Mouse (Mus musculus): Measurements from ENCODE around the gene Gng5. TPM values are rescaled to one million over a fixed set of nuclear protein-coding genes. Genes with fewer than 3 reads are reported as not detected.

Gene Gng5
- polyA plus RNA-seq (2012; rRNA removed) = 358 and 374 TPM in 2 replicates

- no peak; the same call in 1 of the 2 replicates for TF ChIP-seq CTCF (IDR thresholded peaks at IDR 0.05; ENCODE audit: borderline replicate concordance, control insufficient read depth, extremely low read depth, insufficient read depth, low read length, poor library complexity)
- TF ChIP-seq POLR2A (IDR thresholded peaks at IDR 0.05; ENCODE audit: control insufficient read depth, extremely low read depth, insufficient read depth, low read length, poor library complexity) = peak; percentile 86
- under 1% methylated on average over 69 of the region's 88 CpGs for WGBS
- Histone ChIP-seq H3K4me1 (replicated peaks; ENCODE audit: control insufficient read depth, insufficient read depth, low read length) (peaks cover 8% of the 10 kb centered on the region), H3K27ac (ENCODE audit: control insufficient read depth, insufficient read depth, low read length) (peak within 1 kb of the TSS; percentile 75), H3K4me3 (ENCODE audit: control insufficient read depth, insufficient read depth, low read length) (peak within 1 kb of the TSS; percentile 100), H3K36me3 (ENCODE audit: control insufficient read depth, insufficient read depth, low read length) (peaks cover 14% of the 10 kb centered on the region), H3K27me3 (ENCODE audit: control insufficient read depth, insufficient read depth, low read length) (no peaks in the 10 kb centered on the region)
- peak; percentile 90 for DNase-seq
Measured at GRCm38 (mm10) chr3:146499431-146500002, at the start of gene Gng5, which contains the start of gene Spata1. Gene Gng5 (plus strand): TSS chr3:146499807. Gene Spata1 (minus strand): TSS chr3:146499753.

DNA sequence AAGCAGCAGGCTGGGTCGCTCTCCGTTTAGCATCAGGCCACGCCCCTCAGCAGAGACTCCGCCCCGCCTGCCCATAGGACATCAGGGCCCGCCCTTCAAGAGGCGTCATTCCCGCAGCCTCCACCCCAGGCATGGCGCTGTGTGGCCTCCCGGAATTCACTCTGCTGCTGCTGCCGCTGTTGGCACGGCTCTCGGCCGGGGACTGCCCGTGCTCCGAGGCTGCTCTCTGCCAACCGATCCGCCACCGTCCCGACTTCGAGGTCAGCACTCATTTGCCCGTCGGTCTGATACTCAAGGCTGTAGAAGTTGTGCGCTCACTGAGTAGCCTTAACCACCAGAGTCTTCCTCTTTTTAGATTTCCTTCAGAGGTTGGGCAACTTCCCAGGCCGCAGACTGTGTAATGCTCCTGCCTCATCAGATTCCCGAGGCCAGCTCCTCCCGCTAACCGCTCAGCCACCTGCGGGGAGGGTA lies 49.2 kb upstream of the Gng5 start:
- WGBS = under 1% methylated on average over 29 of the region's 29 CpGs
- peak; percentile 94 for DNase-seq
- Histone ChIP-seq H3K27me3 (ENCODE audit: control insufficient read depth, insufficient read depth, low read length) (no peaks in the 10 kb centered on the region), H3K4me1 (replicated peaks; ENCODE audit: control insufficient read depth, insufficient read depth, low read length) (peaks cover 7% of the 10 kb centered on the region), H3K36me3 (ENCODE audit: control insufficient read depth, insufficient read depth, low read length) (no peaks in the 10 kb centered on the region), H3K4me3 (ENCODE audit: control insufficient read depth, insufficient read depth, low read length) (peak overlapping the region; percentile 86), H3K27ac (ENCODE audit: control insufficient read depth, insufficient read depth, low read length) (peak overlapping the region; percentile 0; the same call in 1 of the 2 replicates)
- TF ChIP-seq POLR2A (IDR thresholded peaks at IDR 0.05; ENCODE audit: control insufficient read depth, extremely low read depth, insufficient read depth, low read length, poor library complexity) = peak; percentile 80
- peak; percentile 59; the same call in 1 of the 2 replicates for TF ChIP-seq CTCF (IDR thresholded peaks at IDR 0.05; ENCODE audit: borderline replicate concordance, control insufficient read depth, extremely low read depth, insufficient read depth, low read length, poor library complexity)

DNA sequence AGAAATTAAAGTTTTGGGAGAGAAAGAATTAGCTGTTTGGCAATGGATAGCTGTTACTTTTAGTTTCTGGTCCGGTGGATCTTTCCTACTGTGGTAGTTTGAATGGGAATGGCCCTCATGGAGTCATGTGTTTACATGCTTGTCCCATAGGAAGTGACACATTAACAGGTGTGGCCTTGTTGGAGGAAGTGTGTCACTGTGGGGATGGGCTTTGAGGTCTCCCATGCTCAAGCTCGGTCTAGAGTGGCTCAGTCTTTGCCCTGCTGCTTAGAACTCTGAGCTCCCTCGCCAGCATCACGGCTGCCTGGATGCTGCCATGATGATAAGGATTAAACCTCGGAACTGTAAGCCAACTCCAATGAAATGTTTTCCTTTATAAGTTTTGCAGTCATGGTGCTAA lies 48.2 kb upstream of the Gng5 start:
- TF ChIP-seq CTCF (IDR thresholded peaks at IDR 0.05; ENCODE audit: borderline replicate concordance, control insufficient read depth, extremely low read depth, insufficient read depth, low read length, poor library complexity) (no peak), POLR2A (IDR thresholded peaks at IDR 0.05; ENCODE audit: control insufficient read depth, extremely low read depth, insufficient read depth, low read length, poor library complexity) (no peak)
- DNase-seq = no peak
- H3K4me3 ChIP-seq (ENCODE audit: control insufficient read depth, insufficient read depth, low read length) = no peak overlapping the region
- H3K27ac ChIP-seq (ENCODE audit: control insufficient read depth, insufficient read depth, low read length) = no peak overlapping the region
- H3K4me1 ChIP-seq (replicated peaks; ENCODE audit: control insufficient read depth, insufficient read depth, low read length) = peaks cover 7% of the 10 kb centered on the region
- no peaks in the 10 kb centered on the region for H3K27me3 ChIP-seq (ENCODE audit: control insufficient read depth, insufficient read depth, low read length)
- WGBS = 96% methylated on average over 5 of the region's 5 CpGs
- no peaks in the 10 kb centered on the region for H3K36me3 ChIP-seq (ENCODE audit: control insufficient read depth, insufficient read depth, low read length)

DNA sequence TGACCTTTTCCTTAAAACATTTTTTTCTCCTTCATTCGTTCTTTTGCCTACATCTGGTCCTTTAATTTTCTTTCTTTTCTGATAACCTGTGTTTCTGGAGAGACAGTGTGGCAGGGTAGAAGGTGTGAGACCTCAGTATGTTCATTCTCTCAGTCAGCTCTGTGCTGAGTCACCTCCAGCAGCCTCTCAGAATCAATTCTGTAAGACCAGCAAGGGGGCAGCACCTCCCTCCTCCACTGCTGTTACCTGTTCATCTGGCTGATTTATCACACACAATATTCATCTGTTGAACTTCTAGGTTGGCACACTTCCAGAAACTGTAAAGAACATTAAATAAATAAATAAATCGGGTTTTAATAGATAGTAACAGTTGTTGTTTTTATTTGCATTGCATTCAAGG lies 36.7 kb upstream of the Gng5 start:
- no peaks in the 10 kb centered on the region for H3K27me3 ChIP-seq (ENCODE audit: control insufficient read depth, insufficient read depth, low read length)
- no peak overlapping the region for H3K27ac ChIP-seq (ENCODE audit: control insufficient read depth, insufficient read depth, low read length)
- no peak overlapping the region for H3K4me3 ChIP-seq (ENCODE audit: control insufficient read depth, insufficient read depth, low read length)
- no peak for DNase-seq
- WGBS = 77% methylated on average over 2 of the region's 2 CpGs
- no peaks in the 10 kb centered on the region for H3K36me3 ChIP-seq (ENCODE audit: control insufficient read depth, insufficient read depth, low read length)
- no peak for TF ChIP-seq CTCF (IDR thresholded peaks at IDR 0.05; ENCODE audit: borderline replicate concordance, control insufficient read depth, extremely low read depth, insufficient read depth, low read length, poor library complexity)
- H3K4me1 ChIP-seq (replicated peaks; ENCODE audit: control insufficient read depth, insufficient read depth, low read length) = no peaks in the 10 kb centered on the region

DNA sequence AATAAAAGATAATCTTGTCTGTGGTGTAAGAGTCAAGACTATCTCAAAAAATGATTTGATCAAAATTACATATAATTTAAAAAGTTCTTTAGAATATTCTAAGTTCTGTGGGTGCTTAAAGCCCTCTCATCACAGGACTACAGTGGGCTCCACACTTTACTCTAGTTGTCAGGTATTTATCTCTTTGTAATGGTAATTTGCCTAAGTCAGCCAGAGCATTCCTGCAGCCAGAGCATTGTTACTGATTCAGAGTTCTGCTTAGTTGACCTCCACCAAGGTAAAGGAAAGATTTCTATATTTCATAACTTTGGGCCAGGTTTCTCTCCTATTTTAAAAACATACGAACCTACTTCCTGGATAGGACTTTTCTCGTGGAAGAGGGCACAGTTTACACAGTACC lies 30.4 kb upstream of the Gng5 start:
- no peaks in the 10 kb centered on the region for H3K27me3 ChIP-seq (ENCODE audit: control insufficient read depth, insufficient read depth, low read length)

DNA sequence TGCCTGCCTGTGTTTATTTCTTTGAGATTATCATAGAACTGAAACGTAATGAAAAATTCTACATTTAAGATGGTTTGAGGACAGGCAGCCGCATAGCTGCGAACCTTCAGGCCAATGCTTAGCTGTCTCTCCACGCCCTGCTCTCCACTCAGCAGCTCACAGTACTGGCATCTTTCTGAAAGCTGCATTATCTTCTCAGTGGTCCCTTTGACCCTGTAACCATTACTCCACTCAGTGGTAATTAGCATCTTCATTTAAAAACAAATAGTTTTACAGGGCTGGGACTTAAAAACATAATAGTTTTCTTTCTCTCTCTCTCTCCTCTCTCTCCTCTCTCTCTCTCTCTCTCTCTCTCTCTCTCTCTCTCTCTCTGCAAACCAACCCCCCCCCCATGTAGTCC lies 26.9 kb upstream of the Gng5 start:
- H3K4me3 ChIP-seq (ENCODE audit: control insufficient read depth, insufficient read depth, low read length) = no peak overlapping the region
- TF ChIP-seq POLR2A (IDR thresholded peaks at IDR 0.05; ENCODE audit: control insufficient read depth, extremely low read depth, insufficient read depth, low read length, poor library complexity) (no peak), CTCF (IDR thresholded peaks at IDR 0.05; ENCODE audit: borderline replicate concordance, control insufficient read depth, extremely low read depth, insufficient read depth, low read length, poor library complexity) (no peak)
- H3K4me1 ChIP-seq (replicated peaks; ENCODE audit: control insufficient read depth, insufficient read depth, low read length) = no peaks in the 10 kb centered on the region
- H3K27ac ChIP-seq (ENCODE audit: control insufficient read depth, insufficient read depth, low read length) = no peak overlapping the region
- WGBS = 97% methylated on average over 4 of the region's 4 CpGs
- no peaks in the 10 kb centered on the region for H3K27me3 ChIP-seq (ENCODE audit: control insufficient read depth, insufficient read depth, low read length)
- no peaks in the 10 kb centered on the region for H3K36me3 ChIP-seq (ENCODE audit: control insufficient read depth, insufficient read depth, low read length)
- DNase-seq = no peak

More for the DNA sequence above, 30.4 kb upstream of the Gng5 start:
- no peak overlapping the region for H3K27ac ChIP-seq (ENCODE audit: control insufficient read depth, insufficient read depth, low read length)
- H3K36me3 ChIP-seq (ENCODE audit: control insufficient read depth, insufficient read depth, low read length) = no peaks in the 10 kb centered on the region
- 94% methylated on average over 2 of the region's 2 CpGs for WGBS
- TF ChIP-seq POLR2A (IDR thresholded peaks at IDR 0.05; ENCODE audit: control insufficient read depth, extremely low read depth, insufficient read depth, low read length, poor library complexity) (no peak), CTCF (IDR thresholded peaks at IDR 0.05; ENCODE audit: borderline replicate concordance, control insufficient read depth, extremely low read depth, insufficient read depth, low read length, poor library complexity) (no peak)
- no peak for DNase-seq
- no peaks in the 10 kb centered on the region for H3K4me1 ChIP-seq (replicated peaks; ENCODE audit: control insufficient read depth, insufficient read depth, low read length)
- no peak overlapping the region for H3K4me3 ChIP-seq (ENCODE audit: control insufficient read depth, insufficient read depth, low read length)

GRCm38 (mm10) chr3:146473741-146474140 lies 25.9 kb upstream of the Gng5 start:
- Histone ChIP-seq H3K27ac (ENCODE audit: control insufficient read depth, insufficient read depth, low read length) (no peak overlapping the region), H3K36me3 (ENCODE audit: control insufficient read depth, insufficient read depth, low read length) (no peaks in the 10 kb centered on the region), H3K4me1 (replicated peaks; ENCODE audit: control insufficient read depth, insufficient read depth, low read length) (no peaks in the 10 kb centered on the region), H3K27me3 (ENCODE audit: control insufficient read depth, insufficient read depth, low read length) (no peaks in the 10 kb centered on the region), H3K4me3 (ENCODE audit: control insufficient read depth, insufficient read depth, low read length) (no peak overlapping the region)
- no peak for DNase-seq
- TF ChIP-seq CTCF (IDR thresholded peaks at IDR 0.05; ENCODE audit: borderline replicate concordance, control insufficient read depth, extremely low read depth, insufficient read depth, low read length, poor library complexity) = no peak
- TF ChIP-seq POLR2A (IDR thresholded peaks at IDR 0.05; ENCODE audit: control insufficient read depth, extremely low read depth, insufficient read depth, low read length, poor library complexity) = no peak
